Mouse (Mus musculus): ENCODE data around the gene Gm20877.
"Not testable (repeated sequence)": the region's sequence is repeated elsewhere in the genome, so short reads cannot be mapped to it uniquely, and the experiment has no call there.

Gene Gm20877

GRCm38 (mm10) chrY:17093573-17093972 lies at the start of gene Gm20877:
Gene Gm20877, plus strand, starts transcription at chrY:17093873.
- DNase-seq (ENCODE audit: low read depth, low spot score), result not testable (repeated sequence)

All from c-Kit-negative CD71-positive TER-119-positive erythroid progenitor cells, embryonic 14.5 days (primary cell).